Mouse (Mus musculus): ENCODE measurements around the gene Gm2956. TPM values are rescaled to one million over a fixed set of nuclear protein-coding genes. Genes with fewer than 3 reads are reported as not detected.
"Not testable (repeated sequence)": the region's sequence is repeated elsewhere in the genome, so short reads cannot be mapped to it uniquely, and the experiment has no call there.

The Gm2956 gene
- not detected in 2 replicates for polyA plus RNA-seq (2014; fragmentation: Nextera tagmentation; extraction: Ambion mirVana)

- H3K36me3 ChIP-seq (ENCODE audit: control insufficient read depth, insufficient read depth, low read length); H3K27ac ChIP-seq (ENCODE audit: low read depth, low read length); DNase-seq (ENCODE audit: low spot score); H3K9me3 ChIP-seq (replicated peaks; ENCODE audit: control insufficient read depth, low read length); ATAC-seq; H3K27me3 ChIP-seq (replicated peaks; ENCODE audit: control insufficient read depth, insufficient read depth, low read length); H3K4me1 ChIP-seq (ENCODE audit: control insufficient read depth, insufficient read depth, low read length): not testable (repeated sequence)
- peak within 1 kb of the TSS; percentile 57 for H3K9ac ChIP-seq (ENCODE audit: low read length)
- peak within 1 kb of the TSS; percentile 30 for H3K4me3 ChIP-seq (ENCODE audit: low read depth, low read length)
- H3K4me2 ChIP-seq (ENCODE audit: low read length): peak within 1 kb of the TSS; percentile 46
- WGBS: no CpG with 5 or more reads among the region's 37 CpGs
These were observed at the start of gene Gm2956 for GRCm38 (mm10) chr14:3332087-3332677. Gene Gm2956 (plus strand): TSS chr14:3332627.

GRCm38 (mm10) chr14:3333406-3333805 lies 979 bp downstream of the Gm2956 start:
- H3K4me1 ChIP-seq (ENCODE audit: control insufficient read depth, insufficient read depth, low read length); H3K9me3 ChIP-seq (replicated peaks; ENCODE audit: control insufficient read depth, low read length); H3K4me3 ChIP-seq (ENCODE audit: low read depth, low read length); H3K27ac ChIP-seq (ENCODE audit: low read depth, low read length); ATAC-seq; H3K27me3 ChIP-seq (replicated peaks; ENCODE audit: control insufficient read depth, insufficient read depth, low read length); H3K9ac ChIP-seq (ENCODE audit: low read length); H3K36me3 ChIP-seq (ENCODE audit: control insufficient read depth, insufficient read depth, low read length); H3K4me2 ChIP-seq (ENCODE audit: low read length); DNase-seq (ENCODE audit: low spot score): not testable (repeated sequence)
- WGBS: 0% methylated on average over 3 of the region's 8 CpGs

- H3K9me3 ChIP-seq (replicated peaks; ENCODE audit: control insufficient read depth, low read length); H3K4me1 ChIP-seq (ENCODE audit: control insufficient read depth, insufficient read depth, low read length); H3K9ac ChIP-seq (ENCODE audit: low read length); ATAC-seq; DNase-seq (ENCODE audit: low spot score); H3K4me2 ChIP-seq (ENCODE audit: low read length); H3K36me3 ChIP-seq (ENCODE audit: control insufficient read depth, insufficient read depth, low read length); H3K4me3 ChIP-seq (ENCODE audit: low read depth, low read length); H3K27ac ChIP-seq (ENCODE audit: low read depth, low read length); H3K27me3 ChIP-seq (replicated peaks; ENCODE audit: control insufficient read depth, insufficient read depth, low read length): not testable (repeated sequence)
- WGBS: no CpG with 5 or more reads among the region's 2 CpGs
These were observed 62.4 kb downstream of the Gm2956 start, which contains the start of gene Gm10413 for GRCm38 (mm10) chr14:3394793-3395192. Gene Gm10413 (plus strand): TSS chr14:3395093.

Other genes starting within 250 kb of the Gm2956 start
- gene Gm10340, start 198.6 kb upstream of the Gm2956 start, polyA plus RNA-seq (2014; fragmentation: Nextera tagmentation; extraction: Ambion mirVana): not detected in 2 replicates
- gene Gm5795, start 144.4 kb upstream of the Gm2956 start, polyA plus RNA-seq (2014; fragmentation: Nextera tagmentation; extraction: Ambion mirVana): not detected in 2 replicates
- gene D830030K20Rik, start 124.1 kb upstream of the Gm2956 start, polyA plus RNA-seq (2014; fragmentation: Nextera tagmentation; extraction: Ambion mirVana): 12.8 and 14.3 TPM in 2 replicates
- gene Gm10413, start 62.5 kb downstream of the Gm2956 start, polyA plus RNA-seq (2014; fragmentation: Nextera tagmentation; extraction: Ambion mirVana): not detected in 2 replicates
- gene Gm10409, start 80.0 kb downstream of the Gm2956 start, polyA plus RNA-seq (2014; fragmentation: Nextera tagmentation; extraction: Ambion mirVana): 10.9 and 11.7 TPM in 2 replicates
- 7.8 and 7.9 TPM in 2 replicates for gene Gm3005, start 95.5 kb downstream of the Gm2956 start, polyA plus RNA-seq (2014; fragmentation: Nextera tagmentation; extraction: Ambion mirVana)
- gene Gm10408, start 116.8 kb downstream of the Gm2956 start, polyA plus RNA-seq (2014; fragmentation: Nextera tagmentation; extraction: Ambion mirVana): 0.17 TPM in 1 of 2 replicates, not detected in the other

All from forebrain, embryonic 14.5 days (tissue).